Mouse (Mus musculus): Measurements from ENCODE around the gene Otos.

The Otos gene

DNA sequence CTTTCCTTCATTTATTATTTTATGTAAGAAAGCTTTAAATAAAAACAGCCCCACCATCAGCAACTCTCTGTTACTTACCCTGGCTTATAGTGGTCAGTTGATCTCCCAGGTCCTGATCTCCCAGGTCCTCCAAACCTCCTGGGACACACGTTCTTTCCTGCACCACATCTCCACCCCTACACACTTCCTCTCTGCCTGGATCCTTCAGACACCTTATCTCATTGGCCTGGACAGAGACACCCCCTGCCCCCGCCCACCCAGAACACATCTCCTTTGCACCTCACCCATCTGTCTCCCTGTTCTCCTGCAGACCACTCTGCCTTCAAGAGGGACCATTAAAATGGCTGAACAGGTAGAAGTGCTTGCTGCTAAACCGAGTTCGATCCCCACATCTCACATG lies 1.6 kb downstream of the Otos start:
- no peak for DNase-seq (ENCODE audit: low read depth, low spot score)

DNA sequence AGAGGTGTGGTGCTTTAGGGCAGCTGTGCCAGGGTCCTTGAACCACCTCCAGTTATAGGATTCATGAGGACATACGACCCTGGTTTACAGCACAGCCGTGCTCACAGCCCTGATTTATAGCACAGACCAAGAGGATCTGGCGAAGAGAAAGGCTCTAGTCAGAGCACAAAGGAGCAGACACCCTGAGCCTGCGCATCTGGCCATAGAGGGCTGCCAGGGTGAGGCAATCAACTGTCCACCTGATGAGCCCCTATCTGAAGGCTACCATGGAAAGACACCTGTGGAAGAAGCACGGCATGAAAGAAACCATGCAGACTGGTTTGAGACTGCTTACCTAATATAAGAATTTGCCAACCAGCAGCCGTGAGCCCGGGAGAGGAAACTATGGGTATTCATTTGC lies 2.0 kb downstream of the Otos start:
- no peak for DNase-seq (ENCODE audit: low read depth, low spot score)

DNA sequence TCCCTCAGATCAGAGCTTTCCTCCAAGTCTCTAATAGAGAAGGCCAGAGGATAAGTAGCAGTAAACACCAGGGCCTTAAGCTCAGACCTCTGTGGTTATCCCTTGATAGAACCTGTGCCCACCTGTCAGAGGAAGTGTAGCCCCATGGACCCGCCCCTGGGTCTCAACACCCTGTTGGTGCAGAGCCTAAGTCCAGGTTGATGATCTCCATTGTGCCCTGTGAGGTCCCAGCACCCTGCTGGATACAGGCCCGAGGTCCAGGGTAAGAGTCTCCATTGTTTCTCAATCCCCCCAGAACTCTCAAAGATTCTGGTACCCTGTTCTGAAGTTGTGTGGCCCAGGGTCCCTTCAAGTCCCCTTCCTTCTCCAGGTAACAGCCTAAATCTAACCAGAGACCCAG lies 2.5 kb downstream of the Otos start:
- no peak for DNase-seq (ENCODE audit: low read depth, low spot score)

DNA sequence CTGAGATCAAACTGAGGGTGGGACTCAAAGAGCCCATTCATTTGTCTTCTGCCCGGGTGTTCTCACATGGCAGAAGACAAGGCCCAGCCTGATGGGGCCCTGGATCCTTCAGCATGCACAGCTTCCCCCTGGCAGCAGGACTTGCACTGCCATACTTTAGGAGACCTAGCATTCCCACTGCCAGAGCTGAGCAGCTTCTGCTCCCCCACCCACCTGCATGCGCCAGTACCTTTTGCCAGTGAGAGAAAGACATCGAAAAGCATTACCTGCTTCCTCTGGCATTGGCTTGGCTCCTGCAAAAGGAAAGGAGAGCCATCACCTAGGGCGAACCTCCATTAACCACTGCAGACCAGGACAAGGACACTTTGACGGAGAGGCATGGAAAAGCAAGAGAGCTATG lies 3.7 kb downstream of the Otos start:
- DNase-seq (ENCODE audit: low read depth, low spot score), result no peak

DNA sequence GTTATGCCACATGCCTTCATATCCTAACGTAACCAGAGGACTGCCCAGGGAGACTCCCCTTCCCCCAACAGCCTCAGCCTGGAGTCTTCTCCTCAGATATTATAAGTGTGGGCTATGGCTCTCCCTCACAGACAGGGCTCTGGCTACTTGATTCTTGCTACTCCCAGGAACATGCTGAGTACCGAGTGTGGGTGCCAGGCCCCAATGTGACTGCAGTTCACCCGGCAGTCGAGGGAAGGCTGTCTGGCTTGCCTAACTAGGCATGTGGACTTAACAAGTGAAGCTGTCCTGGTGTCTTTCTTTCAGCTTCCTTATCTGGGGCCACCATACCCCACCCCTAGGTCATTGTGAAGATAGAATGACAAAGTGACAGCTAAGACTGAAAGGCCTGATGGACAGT lies 5.0 kb downstream of the Otos start:
- no peak for DNase-seq (ENCODE audit: low read depth, low spot score)

DNA sequence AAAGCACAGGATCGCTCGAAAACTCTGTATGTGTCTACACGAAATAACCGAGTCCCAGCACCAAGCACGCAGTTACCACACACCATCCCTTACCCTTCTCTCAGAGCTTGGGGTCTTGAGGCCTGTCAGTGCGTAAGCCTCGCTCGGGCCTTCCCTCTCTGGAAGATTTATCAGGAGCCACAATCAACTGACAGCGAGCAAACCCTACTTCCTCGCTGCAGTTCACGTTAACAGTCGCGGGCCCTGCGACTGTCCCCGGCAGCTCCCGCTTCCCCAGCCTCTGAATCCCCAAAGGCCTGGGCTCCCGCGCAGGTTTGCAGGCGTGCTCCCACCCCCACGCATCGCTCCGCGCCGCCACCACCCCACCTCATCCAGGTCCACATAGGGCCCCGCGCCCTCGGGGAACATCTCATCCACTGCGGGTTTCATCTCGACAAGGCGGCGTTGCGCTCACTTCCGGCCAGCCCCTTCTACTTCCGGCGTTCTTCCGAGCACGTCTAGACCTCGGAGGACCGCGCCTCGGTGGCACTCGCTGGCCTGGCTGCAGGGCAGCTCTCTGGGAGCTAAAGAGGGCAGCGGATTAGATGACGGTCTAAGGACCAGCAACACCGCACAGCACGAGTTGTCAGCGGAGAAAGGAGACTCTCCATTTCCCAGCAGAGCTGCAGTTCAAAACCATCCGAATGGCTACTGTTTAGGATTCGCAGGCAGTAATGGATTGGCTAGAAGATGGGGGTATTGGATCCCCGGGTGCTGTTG lies 6.9 kb downstream of the Otos start, which contains the start of gene Cops9:
Cops9 (minus strand) TSS at position 472 of the 759 bp plus-strand sequence.
- DNase-seq (ENCODE audit: low read depth, low spot score), result peak; percentile 68

DNA sequence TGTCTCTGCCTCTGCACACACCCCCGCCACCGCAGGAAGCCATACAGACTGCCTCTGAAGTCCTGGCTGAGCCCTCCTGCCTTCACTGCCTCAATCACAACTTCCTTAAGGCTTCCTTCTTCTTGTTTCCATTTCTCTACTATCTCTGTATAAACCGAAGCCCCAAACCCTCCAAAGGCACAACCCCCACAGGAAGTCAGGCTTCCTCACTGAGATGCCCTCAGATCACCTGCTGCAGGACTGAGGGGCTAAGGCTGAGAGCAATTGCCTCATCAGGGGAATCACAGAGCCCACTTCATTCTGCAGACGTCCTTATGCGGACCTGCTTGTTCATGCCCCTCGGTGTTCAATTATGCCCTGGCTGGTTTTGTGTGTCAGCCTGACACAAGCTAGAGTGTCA lies 8.2 kb downstream of the Otos start:
- no peak for DNase-seq (ENCODE audit: low read depth, low spot score)

DNA sequence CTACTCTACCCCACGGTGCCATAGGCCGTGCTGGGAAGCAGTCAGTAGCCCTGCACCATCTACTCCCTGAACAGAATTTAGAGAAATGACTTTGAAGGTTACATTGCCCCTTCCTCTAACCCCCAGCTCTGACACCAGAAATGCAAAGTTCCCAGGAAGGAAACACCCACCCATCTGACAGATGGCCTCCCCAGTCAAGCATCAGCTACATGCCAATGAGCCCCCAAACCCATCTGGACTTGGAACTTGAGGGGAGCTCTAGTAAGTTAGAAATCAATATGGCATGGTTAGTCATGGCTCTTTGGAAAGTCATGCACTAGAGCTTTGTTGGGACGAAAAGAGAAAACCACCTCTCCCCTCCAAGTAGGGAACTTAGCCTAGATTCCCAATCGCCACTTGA lies 9.9 kb downstream of the Otos start:
- no peak for DNase-seq (ENCODE audit: low read depth, low spot score)

DNA sequence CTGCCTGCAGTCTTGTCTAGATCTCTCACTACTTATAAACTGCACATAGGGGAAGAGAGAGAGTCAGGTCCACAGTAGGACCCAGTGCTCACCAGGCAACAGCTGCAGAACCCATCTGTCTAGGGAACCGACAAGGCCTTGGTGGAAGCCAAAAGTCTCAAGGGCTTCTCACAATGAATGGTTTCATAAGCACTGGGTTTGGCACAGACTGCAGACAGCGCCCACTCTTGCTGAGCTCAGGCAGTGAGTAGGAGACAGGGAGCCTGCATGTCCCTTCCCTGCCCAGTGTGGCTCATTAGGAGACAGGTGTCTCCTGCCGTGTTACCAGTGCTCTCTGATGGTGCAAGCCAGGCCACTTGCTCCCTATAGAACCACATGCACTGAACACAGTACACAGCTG lies 10.5 kb downstream of the Otos start:
- no peak for DNase-seq (ENCODE audit: low read depth, low spot score)

DNA sequence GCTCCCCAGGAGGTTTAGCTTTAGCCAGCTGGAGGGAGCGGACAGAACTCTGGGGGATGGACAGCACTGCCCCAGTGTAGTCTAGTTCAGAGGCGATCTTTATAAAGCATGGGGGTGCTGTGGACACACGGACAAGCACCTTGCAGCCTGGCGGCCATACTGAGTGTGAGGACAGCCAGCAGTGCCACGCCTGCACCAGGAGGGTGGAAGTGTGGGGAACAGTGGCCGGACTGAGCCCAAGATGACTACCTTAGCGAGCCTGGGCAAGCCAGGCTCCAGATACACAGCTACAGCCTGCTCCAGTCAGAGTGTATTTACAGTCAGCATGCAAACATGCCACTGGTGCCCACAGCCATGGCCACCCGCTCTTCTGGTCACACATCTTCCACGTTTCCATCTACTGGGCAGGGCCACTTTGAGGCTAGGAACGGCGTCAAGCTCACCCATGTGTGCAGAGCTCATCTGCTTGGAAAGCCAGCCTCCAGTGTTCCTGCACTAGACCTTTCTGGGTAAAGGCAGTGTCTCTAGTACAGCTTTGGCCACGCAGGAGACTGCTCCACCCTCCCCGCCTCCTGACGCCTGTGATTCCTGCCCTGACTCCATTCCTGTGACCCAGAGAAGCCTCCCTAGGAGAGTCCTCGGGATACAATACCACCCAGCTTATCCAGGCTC lies 11.0 kb downstream of the Otos start:
- DNase-seq (ENCODE audit: low read depth, low spot score), result no peak

DNA sequence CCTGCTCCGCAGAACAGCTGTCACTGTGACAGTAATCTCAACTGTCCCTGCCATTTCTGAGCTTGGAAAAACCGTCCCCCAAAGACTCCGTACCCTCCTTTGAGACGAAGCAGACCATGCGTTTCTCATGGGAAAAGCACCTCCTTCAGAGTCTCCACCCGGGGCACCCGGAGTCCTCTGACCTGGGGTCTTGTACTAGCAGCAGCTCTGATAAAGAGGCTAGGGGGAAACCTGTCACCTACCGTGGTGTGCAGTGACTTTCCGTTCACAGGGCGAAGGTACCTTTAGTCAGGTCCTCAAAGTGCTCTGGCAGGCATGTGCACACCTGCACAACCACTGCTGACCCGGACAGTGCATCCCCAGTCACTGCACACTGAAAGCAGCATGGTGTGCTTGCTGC lies 12.0 kb downstream of the Otos start:
- no peak for DNase-seq (ENCODE audit: low read depth, low spot score)

DNA sequence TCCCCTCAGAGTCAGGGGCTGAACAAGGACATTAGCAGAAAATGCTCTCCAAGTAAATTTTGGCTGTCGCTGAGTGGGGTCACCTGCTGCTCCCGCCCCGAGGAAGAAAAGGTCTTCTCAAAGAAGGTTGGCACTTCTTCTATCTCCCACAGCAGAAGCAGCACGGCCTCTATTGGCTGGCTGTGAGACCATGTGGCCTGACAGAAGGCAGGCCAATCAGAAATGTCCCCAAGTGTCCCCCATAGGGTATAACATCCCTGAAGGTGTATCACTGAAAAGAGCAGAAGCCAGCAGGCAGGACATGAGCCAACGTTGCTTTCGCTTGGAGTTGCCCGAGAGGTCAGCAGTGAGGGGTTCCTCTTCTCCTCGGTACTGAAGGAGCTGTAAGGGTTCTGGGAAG lies 12.6 kb downstream of the Otos start:
- no peak for DNase-seq (ENCODE audit: low read depth, low spot score)

DNA sequence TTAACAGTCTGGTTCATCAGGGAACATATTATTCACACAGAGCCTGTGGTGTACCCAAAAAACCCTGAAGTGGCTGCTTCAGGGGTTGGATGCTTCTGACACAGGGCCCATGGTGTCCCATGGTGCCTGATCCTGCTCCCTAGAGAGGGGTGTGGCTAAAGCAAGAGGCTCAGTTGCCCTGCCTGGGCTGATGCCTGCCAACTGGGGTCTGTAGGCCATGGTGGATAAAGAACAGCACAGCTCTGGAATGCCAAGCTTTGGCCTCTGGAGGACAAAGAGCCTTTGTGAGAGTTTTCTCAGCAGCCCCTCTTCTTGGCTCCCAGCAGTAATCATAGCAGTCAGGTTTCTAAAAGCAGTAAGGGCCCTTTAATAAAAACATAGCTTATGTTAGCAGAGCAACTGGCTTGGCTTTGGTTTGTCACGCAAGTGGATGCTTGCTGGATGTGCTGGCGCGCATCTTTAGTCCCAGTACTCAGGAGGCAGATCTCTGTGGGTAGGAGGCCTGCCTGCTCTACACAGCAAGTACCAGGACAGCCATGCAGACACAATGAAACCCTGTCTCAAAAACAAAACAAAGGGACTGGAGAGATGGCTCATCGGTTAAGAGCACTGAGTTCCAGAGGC lies 13.6 kb downstream of the Otos start:
- DNase-seq (ENCODE audit: low read depth, low spot score), result no peak

DNA sequence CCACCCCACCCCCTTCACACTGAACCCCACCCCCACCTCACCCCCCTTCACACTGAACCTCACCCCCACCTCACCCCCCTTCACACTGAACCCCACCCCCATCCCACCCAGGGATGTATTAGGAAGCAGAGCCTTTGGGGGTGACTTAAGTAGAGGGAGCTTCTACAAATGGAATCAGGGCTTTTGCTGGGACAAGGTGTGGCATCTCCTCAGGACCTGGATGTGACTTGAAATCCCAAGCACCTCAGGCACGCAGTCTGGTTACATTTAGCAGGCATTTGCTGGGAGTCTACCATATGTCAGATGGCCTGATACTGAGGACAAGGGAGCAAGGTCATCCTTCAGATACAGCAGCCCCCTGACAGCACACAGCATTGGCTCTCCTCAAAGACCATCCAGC lies 14.1 kb downstream of the Otos start:
- DNase-seq (ENCODE audit: low read depth, low spot score), result no peak

DNA sequence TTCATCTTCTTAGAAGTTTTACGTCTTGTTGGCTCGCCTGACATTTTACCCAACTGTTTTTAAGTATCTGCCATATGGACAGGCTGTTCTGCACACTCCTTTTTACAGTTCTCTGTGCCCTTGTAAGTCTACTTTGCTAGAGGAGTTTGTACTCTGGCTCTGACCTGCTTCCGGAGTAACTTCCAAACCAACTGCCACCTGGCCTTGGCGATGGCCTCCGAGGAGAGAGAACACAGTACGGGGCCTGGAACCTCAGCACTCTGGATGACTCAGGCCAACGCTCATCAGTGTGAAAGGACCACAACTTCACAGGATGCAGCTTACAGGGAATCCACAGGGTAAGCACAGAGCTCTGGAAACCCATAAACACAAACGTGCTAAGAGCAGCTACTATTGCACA lies 14.9 kb downstream of the Otos start:
- DNase-seq (ENCODE audit: low read depth, low spot score), result no peak

DNA sequence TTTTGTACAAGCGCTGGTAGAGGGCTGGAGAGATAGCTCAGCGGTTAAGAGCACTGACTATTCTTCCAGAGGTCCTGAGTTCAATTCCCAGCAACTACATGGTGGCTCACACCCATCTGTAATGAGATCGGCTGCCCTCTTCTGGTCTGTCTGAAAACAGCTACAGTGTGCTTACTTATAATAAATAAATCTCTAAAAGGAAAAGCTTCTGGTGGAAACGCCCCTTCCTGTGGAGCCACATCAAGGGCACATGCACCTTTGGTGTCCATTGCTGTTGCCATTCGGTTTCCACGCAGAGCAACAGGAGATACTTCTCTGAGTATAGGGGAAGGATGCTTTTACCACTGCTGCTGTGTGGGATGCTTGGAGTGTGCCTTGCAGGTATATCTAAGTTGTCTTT lies 15.7 kb downstream of the Otos start:
- DNase-seq (ENCODE audit: low read depth, low spot score), result no peak

DNA sequence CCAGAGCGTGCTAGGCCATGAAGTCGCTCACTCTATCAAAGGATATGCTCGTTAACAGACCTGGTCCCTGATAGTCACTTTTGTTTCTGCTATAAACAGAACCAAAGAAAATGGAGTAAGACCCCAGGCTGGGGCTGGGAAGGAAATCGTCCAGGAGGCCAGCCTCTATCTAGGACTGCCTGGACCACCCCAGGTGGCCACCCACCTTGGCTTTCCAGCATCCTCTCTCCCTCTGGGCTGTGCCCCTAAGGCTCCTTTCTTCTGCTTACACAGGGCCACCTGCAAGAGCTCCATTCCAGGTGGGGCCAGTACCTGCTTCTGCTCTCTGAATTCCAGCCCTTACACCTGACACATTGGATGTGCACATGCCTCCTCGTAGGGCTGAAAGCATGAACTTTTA lies 16.4 kb downstream of the Otos start:
- DNase-seq (ENCODE audit: low read depth, low spot score), result no peak

DNA sequence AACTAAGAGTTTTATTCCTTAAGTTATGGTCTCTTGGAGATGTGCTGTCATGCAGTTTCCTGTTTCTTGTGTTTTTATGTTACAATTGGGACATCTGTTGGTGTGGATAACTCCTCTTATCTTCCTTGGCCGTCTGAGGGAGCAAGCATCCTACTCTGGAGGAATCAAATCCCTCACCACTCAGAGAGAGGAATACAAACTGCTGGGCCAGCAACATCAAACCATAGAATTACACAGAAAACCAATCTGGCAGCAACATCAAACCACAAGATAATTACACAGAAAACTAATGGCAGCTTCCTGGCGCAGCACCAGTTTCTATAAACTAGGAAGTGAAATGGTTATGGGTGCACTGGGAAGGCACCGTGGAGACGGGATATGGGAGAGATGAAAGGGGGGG lies 20.4 kb downstream of the Otos start:
- DNase-seq (ENCODE audit: low read depth, low spot score), result no peak

DNA sequence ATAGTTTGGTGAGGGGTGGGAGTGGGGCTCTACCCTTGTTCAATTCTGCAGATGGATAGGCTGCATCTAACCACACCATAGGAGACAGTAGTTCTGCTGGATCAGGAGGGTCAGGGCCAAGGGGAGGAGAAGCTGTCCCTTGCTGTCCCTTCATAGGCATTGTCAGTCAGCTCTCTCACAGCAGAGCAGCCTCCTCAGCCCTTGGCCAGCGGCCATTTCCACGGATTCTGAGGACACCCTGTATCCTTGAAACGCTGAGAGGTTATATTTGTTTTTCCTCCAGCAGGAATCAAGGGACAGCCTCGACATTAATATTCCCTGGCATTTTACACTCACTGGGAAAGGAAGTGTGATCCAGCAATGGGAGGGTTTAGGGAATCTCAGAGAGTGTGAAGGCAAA lies 30.3 kb downstream of the Otos start:
- DNase-seq (ENCODE audit: low read depth, low spot score), result no peak

DNA sequence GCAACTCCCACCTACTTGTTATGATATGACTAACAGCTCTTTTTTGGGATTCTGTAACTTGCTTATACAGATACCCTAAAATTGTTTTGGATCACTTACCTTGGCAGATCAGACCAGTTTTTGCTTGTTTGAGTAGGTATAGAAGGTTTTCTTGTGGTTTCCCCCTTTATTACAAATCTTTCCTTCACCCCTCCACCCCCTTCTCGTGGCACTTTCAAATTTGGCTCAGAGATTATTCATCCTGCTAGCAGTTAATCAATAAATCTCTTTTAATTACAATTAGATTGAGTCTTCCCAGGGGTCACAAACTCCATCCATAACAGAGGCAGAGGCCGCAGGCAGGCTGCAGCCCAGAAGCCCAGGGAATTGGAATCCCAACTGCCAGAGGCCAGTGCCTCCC lies 31.2 kb downstream of the Otos start, which contains the start of gene Olfr12:
Olfr12 (plus strand) TSS at position 301 of the 400 bp plus-strand sequence.
- no peak for DNase-seq (ENCODE audit: low read depth, low spot score)

DNA sequence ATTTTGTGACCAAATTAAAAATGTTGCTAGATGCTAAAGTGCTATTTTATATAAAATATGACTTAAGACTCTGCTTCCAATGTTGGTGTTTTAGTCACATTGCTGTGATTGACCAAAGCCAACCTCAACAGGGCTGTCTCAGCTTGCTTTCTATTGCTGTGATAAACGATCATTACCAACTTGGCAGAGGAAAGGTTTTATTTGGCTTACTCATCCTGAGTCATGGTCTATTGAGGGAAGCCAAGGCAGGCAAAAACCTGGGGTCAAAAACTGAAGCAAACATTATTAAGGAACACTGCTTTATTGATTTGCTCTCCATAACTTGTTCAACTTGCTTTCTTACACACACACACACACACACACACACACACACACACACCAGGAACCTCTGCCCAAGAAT lies 32.6 kb downstream of the Otos start:
- DNase-seq (ENCODE audit: low read depth, low spot score), result no peak

DNA sequence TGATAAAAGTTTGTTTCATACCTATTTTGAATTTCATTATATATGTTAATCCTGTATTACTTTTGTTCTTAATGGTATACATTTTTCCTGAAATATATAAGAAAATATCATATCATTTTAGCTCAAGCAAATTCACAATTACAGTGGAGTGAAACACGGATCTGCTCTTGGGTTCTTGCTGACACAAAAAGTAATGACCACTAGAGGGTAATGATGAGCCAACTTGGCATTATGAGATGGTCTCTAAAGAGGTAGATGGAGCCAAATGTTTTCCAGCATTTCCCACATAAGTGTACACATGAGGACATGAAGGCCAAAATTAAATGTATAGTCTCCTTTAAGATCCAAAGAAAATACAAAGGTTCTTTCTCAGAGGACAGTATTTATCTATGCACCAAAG lies 34.1 kb downstream of the Otos start:
- no peak for DNase-seq (ENCODE audit: low read depth, low spot score)

DNA sequence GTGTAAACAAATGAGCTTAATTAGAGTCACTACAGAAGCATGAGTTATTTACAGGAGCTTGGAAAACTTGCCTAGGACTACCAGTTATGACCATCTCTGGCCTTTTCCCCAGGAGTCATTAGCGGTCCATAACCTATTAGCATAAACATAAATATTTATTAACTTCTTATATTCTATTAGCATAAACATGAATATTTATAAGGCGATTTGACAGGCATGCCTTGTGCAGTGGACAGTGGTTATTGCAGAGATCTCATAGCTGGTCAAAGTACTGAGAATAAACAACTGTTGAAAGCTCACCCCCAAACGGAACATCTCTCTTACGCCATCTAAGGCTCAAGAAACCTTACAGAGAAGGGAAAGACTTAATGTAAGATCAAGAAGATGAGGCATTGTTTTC lies 35.5 kb downstream of the Otos start:
- DNase-seq (ENCODE audit: low read depth, low spot score), result no peak

Measured in c-Kit-negative CD71-positive TER-119-positive erythroid progenitor cells, embryonic 14.5 days (primary cell).